Mouse (Mus musculus): ENCODE data around the gene Slc1a6. TPM values are rescaled to one million over a fixed set of nuclear protein-coding genes. Genes with fewer than 3 reads are reported as not detected.
"Not testable (repeated sequence)": the region's sequence is repeated elsewhere in the genome, so short reads cannot be mapped to it uniquely, and the experiment has no call there.

Gene Slc1a6
- polyA plus RNA-seq, 1 experiment from 2014 or later: 1.1 TPM

DNA sequence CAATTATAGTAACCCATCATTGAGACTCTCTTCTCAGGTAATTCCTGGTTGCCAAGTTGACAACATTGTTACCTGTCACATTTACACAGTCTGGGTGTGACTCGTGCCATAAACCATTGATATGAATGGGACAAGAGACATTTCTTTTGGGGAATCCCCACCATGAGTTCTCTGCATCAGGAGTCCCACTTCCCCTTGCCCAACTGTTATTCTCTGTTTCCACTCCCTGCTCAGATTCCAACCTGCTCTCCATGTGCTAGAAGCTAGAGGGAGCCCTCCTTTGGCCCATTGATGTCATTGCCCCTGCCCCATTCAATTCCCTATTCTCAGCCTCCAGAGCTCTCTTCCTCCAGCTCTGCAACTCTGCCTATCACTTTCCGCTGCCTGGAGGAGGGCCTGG lies 21.2 kb downstream of the Slc1a6 start:
- no peaks in the 10 kb centered on the region for H3K36me3 ChIP-seq (ENCODE audit: insufficient read depth)
- H3K9ac ChIP-seq: no peak overlapping the region
- no peak overlapping the region for H3K4me2 ChIP-seq
- H3K27ac ChIP-seq (ENCODE audit: low read depth): no peak overlapping the region
- no peak for DNase-seq
- TF ChIP-seq CTCF (IDR thresholded peaks at IDR 0.05; ENCODE audit: low read depth): no peak
- H3K9me3 ChIP-seq (ENCODE audit: low read depth, low read length): no peaks in the 10 kb centered on the region
- no peak for ATAC-seq (ENCODE audit: insufficient read depth)
- no peak overlapping the region for H3K4me3 ChIP-seq (ENCODE audit: low read depth, low read length)
- no peaks in the 10 kb centered on the region for H3K4me1 ChIP-seq (ENCODE audit: insufficient read depth)
- 84% methylated on average over 2 of the region's 2 CpGs for WGBS
- no peaks in the 10 kb centered on the region for H3K27me3 ChIP-seq (ENCODE audit: insufficient read depth, low read length)

DNA sequence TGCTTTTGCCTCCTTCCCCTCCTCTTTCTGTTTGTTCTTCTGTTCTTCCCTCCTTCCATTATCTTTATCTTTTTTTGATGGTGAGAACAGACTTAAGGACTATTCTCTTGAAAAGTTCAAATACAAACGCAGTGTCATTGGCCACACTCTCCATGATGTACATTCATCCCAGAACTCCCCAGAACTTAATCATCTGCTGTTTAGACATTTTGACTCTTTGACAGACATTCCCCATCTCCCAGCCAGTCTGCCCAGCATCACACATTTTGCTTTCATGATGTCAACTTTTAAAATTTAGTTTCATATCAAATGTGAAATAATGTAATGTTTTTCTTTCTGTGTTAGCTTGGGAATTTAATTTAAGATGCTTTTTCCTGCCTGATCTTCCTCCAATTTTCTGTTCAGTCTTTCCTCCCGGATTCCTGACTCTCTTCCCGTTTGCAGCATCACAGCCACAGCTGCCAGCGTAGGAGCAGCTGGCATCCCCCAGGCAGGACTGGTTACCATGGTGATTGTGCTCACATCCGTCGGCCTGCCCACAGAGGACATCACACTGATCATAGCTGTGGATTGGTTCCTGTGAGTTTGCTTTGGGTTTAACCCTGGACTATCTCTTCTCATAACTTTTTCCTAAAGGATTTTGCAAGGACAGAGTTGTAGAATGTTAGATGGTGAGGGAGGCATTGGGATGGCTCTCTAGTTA lies 32.2 kb downstream of the Slc1a6 start:
- Histone ChIP-seq H3K9me3 (ENCODE audit: low read depth, low read length) (no peaks in the 10 kb centered on the region), H3K27ac (ENCODE audit: low read depth) (no peak overlapping the region), H3K4me2 (no peak overlapping the region), H3K9ac (no peak overlapping the region), H3K36me3 (ENCODE audit: insufficient read depth) (no peaks in the 10 kb centered on the region), H3K4me3 (ENCODE audit: low read depth, low read length) (no peak overlapping the region), H3K4me1 (ENCODE audit: insufficient read depth) (no peaks in the 10 kb centered on the region), H3K27me3 (ENCODE audit: insufficient read depth, low read length) (no peaks in the 10 kb centered on the region)
- 57% methylated on average over 6 of the region's 6 CpGs for WGBS
- ATAC-seq (ENCODE audit: insufficient read depth): no peak
- DNase-seq: peak; percentile 1
- no peak for TF ChIP-seq CTCF (IDR thresholded peaks at IDR 0.05; ENCODE audit: low read depth)

DNA sequence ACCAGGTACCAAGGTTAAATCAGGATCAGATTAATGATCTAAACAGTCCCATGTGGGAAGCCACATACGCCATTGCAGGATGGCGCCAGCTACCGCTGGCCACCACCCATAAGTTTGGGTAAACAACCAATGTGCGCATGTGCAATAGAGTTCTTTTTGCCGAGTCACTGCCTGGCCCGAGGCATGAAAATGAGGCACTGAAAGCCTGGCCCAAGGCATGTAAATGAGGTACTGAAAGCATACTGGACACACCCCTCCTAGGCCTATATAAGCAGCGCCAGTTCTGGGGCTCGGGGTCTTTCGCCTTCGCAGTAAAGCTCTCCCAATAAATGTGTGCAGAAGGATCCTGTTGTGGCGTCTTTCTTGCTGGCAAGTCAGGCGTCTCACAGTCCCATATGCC lies 60.2 kb downstream of the Slc1a6 start:
- DNase-seq; H3K4me3 ChIP-seq (ENCODE audit: low read depth, low read length); H3K4me1 ChIP-seq (ENCODE audit: insufficient read depth); H3K36me3 ChIP-seq (ENCODE audit: insufficient read depth); ATAC-seq (ENCODE audit: insufficient read depth); H3K9me3 ChIP-seq (ENCODE audit: low read depth, low read length); H3K27me3 ChIP-seq (ENCODE audit: insufficient read depth, low read length); H3K9ac ChIP-seq; H3K4me2 ChIP-seq; H3K27ac ChIP-seq (ENCODE audit: low read depth): not testable (repeated sequence)
- WGBS: 92% methylated on average over 12 of the region's 12 CpGs

DNA sequence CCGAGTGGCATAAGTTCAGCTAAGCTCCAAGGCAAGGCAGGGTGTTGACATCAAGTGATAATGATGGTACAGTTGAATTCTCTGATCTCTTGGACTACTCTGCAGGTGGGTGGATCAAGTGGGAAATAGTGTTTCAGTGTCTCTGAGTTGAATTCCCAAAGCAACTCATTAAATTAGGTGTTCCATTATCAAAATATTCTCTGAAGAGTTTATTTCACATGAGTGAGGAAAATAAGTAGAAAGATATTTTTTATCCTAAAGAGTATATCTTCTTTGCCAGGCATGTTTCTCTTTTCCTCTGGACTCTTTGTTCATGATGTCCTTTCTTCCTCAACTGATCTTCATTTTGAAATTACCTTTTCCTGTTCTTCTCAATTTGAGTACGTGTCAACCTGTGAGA lies 71.8 kb downstream of the Slc1a6 start, which contains the start of gene Olfr1356:
Gene Olfr1356, minus strand, starts transcription at position 101 of the 400 bp plus-strand sequence.
- ATAC-seq (ENCODE audit: insufficient read depth) (no peak), DNase-seq (no peak)
- Histone ChIP-seq H3K4me3 (ENCODE audit: low read depth, low read length) (no peak within 1 kb of the TSS), H3K4me1 (ENCODE audit: insufficient read depth) (no peaks in the 10 kb centered on the region), H3K9ac (no peak within 1 kb of the TSS), H3K27ac (ENCODE audit: low read depth) (no peak within 1 kb of the TSS), H3K4me2 (no peak within 1 kb of the TSS), H3K27me3 (ENCODE audit: insufficient read depth, low read length) (no peaks in the 10 kb centered on the region), H3K9me3 (ENCODE audit: low read depth, low read length) (no peaks in the 10 kb centered on the region), H3K36me3 (ENCODE audit: insufficient read depth) (no peaks in the 10 kb centered on the region)
- no peak for TF ChIP-seq CTCF (IDR thresholded peaks at IDR 0.05; ENCODE audit: low read depth)
- WGBS: 71% methylated on average over 2 of the region's 2 CpGs

Other genes starting within 250 kb of the Slc1a6 start
- 33.2 and 33.3 TPM in 2 replicates for gene Ilvbl, start 206.2 kb upstream of the Slc1a6 start, polyA plus RNA-seq (2014; fragmentation: Nextera tagmentation; extraction: Ambion mirVana)
- 27.3 and 29.3 TPM in 2 replicates for gene Syde1, start 188.5 kb upstream of the Slc1a6 start, polyA plus RNA-seq (2014; fragmentation: Nextera tagmentation; extraction: Ambion mirVana)
- gene Olfr1357, start 162.4 kb upstream of the Slc1a6 start, polyA plus RNA-seq (2014; fragmentation: Nextera tagmentation; extraction: Ambion mirVana): not detected in 2 replicates
- not detected in 2 replicates for gene Casp14, start 62.2 kb upstream of the Slc1a6 start, polyA plus RNA-seq (2014; fragmentation: Nextera tagmentation; extraction: Ambion mirVana)
- gene Ccdc105, start 27.4 kb upstream of the Slc1a6 start, polyA plus RNA-seq (2014; fragmentation: Nextera tagmentation; extraction: Ambion mirVana): 0.18 and 0.21 TPM in 2 replicates
- gene Olfr1356, start 71.7 kb downstream of the Slc1a6 start, polyA plus RNA-seq (2014; fragmentation: Nextera tagmentation; extraction: Ambion mirVana): not detected in 2 replicates
- 0.07 TPM in 1 of 2 replicates, not detected in the other for gene Olfr1355, start 95.0 kb downstream of the Slc1a6 start, polyA plus RNA-seq (2014; fragmentation: Nextera tagmentation; extraction: Ambion mirVana)
- gene Olfr1354, start 132.7 kb downstream of the Slc1a6 start, polyA plus RNA-seq (2014; fragmentation: Nextera tagmentation; extraction: Ambion mirVana): not detected in 2 replicates
- gene Olfr8, start 170.1 kb downstream of the Slc1a6 start, polyA plus RNA-seq (2014; fragmentation: Nextera tagmentation; extraction: Ambion mirVana): not detected in 2 replicates
- gene Olfr1353, start 182.8 kb downstream of the Slc1a6 start, polyA plus RNA-seq (2014; fragmentation: Nextera tagmentation; extraction: Ambion mirVana): not detected in 2 replicates
- not detected in 2 replicates for gene Olfr1352, start 200.6 kb downstream of the Slc1a6 start, polyA plus RNA-seq (2014; fragmentation: Nextera tagmentation; extraction: Ambion mirVana)
- gene Olfr1351, start 232.0 kb downstream of the Slc1a6 start, polyA plus RNA-seq (2014; fragmentation: Nextera tagmentation; extraction: Ambion mirVana): not detected in 2 replicates
- gene Olfr57, start 248.2 kb downstream of the Slc1a6 start, polyA plus RNA-seq (2014; fragmentation: Nextera tagmentation; extraction: Ambion mirVana): 0.11 and 0.20 TPM in 2 replicates

All from lung, embryonic 14.5 days (tissue).